Mouse (Mus musculus): ENCODE data around the gene Wfdc15a. TPM values are rescaled to one million over a fixed set of nuclear protein-coding genes. Genes with fewer than 3 reads are reported as not detected.

The Wfdc15a gene
- total and polyA plus RNA-seq, 3 experiments, result 0.82 TPM; not detected in 2

- Histone ChIP-seq H3K36me3 (replicated peaks) (no peaks in the 10 kb centered on the region), H3K27me3 (ENCODE audit: insufficient read depth, low read length) (peaks cover 22% of the 10 kb centered on the region), H3K4me1 (ENCODE audit: insufficient read depth, low read depth, low read length) (no peaks in the 10 kb centered on the region), H3K4me3 (ENCODE audit: low read depth, low read length) (no peak within 1 kb of the TSS), H3K9me3 (replicated peaks) (no peaks in the 10 kb centered on the region)
- DNase-seq (ENCODE audit: low spot score) (no peak), ATAC-seq (ENCODE audit: extremely low read depth, insufficient number of reproducible peaks, low FRiP score, poor library complexity, severe bottlenecking) (no peak)
- TF ChIP-seq GATA1 (IDR thresholded peaks at IDR 0.05; ENCODE audit: borderline replicate concordance, low read length) (no peak), TAL1 (conservative IDR thresholded peaks at IDR 0.05; ENCODE audit: low read depth, low read length) (no peak), POLR2AphosphoS5 (IDR thresholded peaks at IDR 0.05; ENCODE audit: insufficient replicate concordance, low read depth, low read length) (no peak), GATA2 (IDR thresholded peaks at IDR 0.05; ENCODE audit: borderline replicate concordance, low read depth, low read length) (no peak), CTCF (IDR thresholded peaks at IDR 0.05; ENCODE audit: low read depth, low read length) (no peak)
These were observed 17.2 kb downstream of the Wfdc15a start, which contains the start of gene Wfdc5 for GRCm38 (mm10) chr2:164182692-164183255. TSS of gene Wfdc5 (minus strand) at chr2:164182742.

- DNase-seq (ENCODE audit: low spot score) (no peak), ATAC-seq (ENCODE audit: extremely low read depth, insufficient number of reproducible peaks, low FRiP score, poor library complexity, severe bottlenecking) (no peak)
- H3K4me3 ChIP-seq (ENCODE audit: low read depth, low read length), result no peak overlapping the region
- H3K36me3 ChIP-seq (replicated peaks), result no peaks in the 10 kb centered on the region
- no peak for TF ChIP-seq TAL1 (conservative IDR thresholded peaks at IDR 0.05; ENCODE audit: low read depth, low read length)
- no peak for TF ChIP-seq GATA2 (IDR thresholded peaks at IDR 0.05; ENCODE audit: borderline replicate concordance, low read depth, low read length)
- TF ChIP-seq CTCF (IDR thresholded peaks at IDR 0.05; ENCODE audit: low read depth, low read length), result no peak
- TF ChIP-seq POLR2AphosphoS5 (IDR thresholded peaks at IDR 0.05; ENCODE audit: insufficient replicate concordance, low read depth, low read length), result no peak
- no peak for TF ChIP-seq GATA1 (IDR thresholded peaks at IDR 0.05; ENCODE audit: borderline replicate concordance, low read length)
- no peaks in the 10 kb centered on the region for H3K9me3 ChIP-seq (replicated peaks)
- H3K4me1 ChIP-seq (ENCODE audit: insufficient read depth, low read depth, low read length), result no peaks in the 10 kb centered on the region
- H3K27me3 ChIP-seq (ENCODE audit: insufficient read depth, low read length), result peaks cover 22% of the 10 kb centered on the region
These were observed 19.2 kb downstream of the Wfdc15a start for GRCm38 (mm10) chr2:164180770-164181169.

GRCm38 (mm10) chr2:164180124-164180523 lies 19.8 kb downstream of the Wfdc15a start:
- Histone ChIP-seq H3K4me3 (ENCODE audit: low read depth, low read length) (no peak overlapping the region), H3K36me3 (replicated peaks) (no peaks in the 10 kb centered on the region), H3K4me1 (ENCODE audit: insufficient read depth, low read depth, low read length) (no peaks in the 10 kb centered on the region), H3K9me3 (replicated peaks) (no peaks in the 10 kb centered on the region), H3K27me3 (ENCODE audit: insufficient read depth, low read length) (peaks cover 22% of the 10 kb centered on the region)
- peak; percentile 25 for DNase-seq (ENCODE audit: low spot score)
- no peak for ATAC-seq (ENCODE audit: extremely low read depth, insufficient number of reproducible peaks, low FRiP score, poor library complexity, severe bottlenecking)
- TF ChIP-seq POLR2AphosphoS5 (IDR thresholded peaks at IDR 0.05; ENCODE audit: insufficient replicate concordance, low read depth, low read length), result no peak
- 0 out of 2 replicates have a peak, but pooled peaks have one; percentile 4 for TF ChIP-seq CTCF (IDR thresholded peaks at IDR 0.05; ENCODE audit: low read depth, low read length)

GRCm38 (mm10) chr2:164177831-164178230 lies 22.1 kb downstream of the Wfdc15a start:
- ATAC-seq (ENCODE audit: extremely low read depth, insufficient number of reproducible peaks, low FRiP score, poor library complexity, severe bottlenecking) (no peak), DNase-seq (ENCODE audit: low spot score) (no peak)
- H3K4me3 ChIP-seq (ENCODE audit: low read depth, low read length), result no peak overlapping the region
- H3K27me3 ChIP-seq (ENCODE audit: insufficient read depth, low read length), result peaks cover 13% of the 10 kb centered on the region
- H3K4me1 ChIP-seq (ENCODE audit: insufficient read depth, low read depth, low read length), result no peaks in the 10 kb centered on the region
- TF ChIP-seq TAL1 (conservative IDR thresholded peaks at IDR 0.05; ENCODE audit: low read depth, low read length) (no peak), POLR2AphosphoS5 (IDR thresholded peaks at IDR 0.05; ENCODE audit: insufficient replicate concordance, low read depth, low read length) (no peak), GATA2 (IDR thresholded peaks at IDR 0.05; ENCODE audit: borderline replicate concordance, low read depth, low read length) (no peak), CTCF (IDR thresholded peaks at IDR 0.05; ENCODE audit: low read depth, low read length) (no peak), GATA1 (IDR thresholded peaks at IDR 0.05; ENCODE audit: borderline replicate concordance, low read length) (no peak)
- no peaks in the 10 kb centered on the region for H3K9me3 ChIP-seq (replicated peaks)
- H3K36me3 ChIP-seq (replicated peaks), result no peaks in the 10 kb centered on the region

- no peak for ATAC-seq (ENCODE audit: extremely low read depth, insufficient number of reproducible peaks, low FRiP score, poor library complexity, severe bottlenecking)
- DNase-seq (ENCODE audit: low spot score), result no peak
These were observed 24.1 kb downstream of the Wfdc15a start for GRCm38 (mm10) chr2:164175850-164176249.

GRCm38 (mm10) chr2:164174649-164175395 lies 25.1 kb downstream of the Wfdc15a start:
- Histone ChIP-seq H3K4me3 (ENCODE audit: low read depth, low read length) (no peak overlapping the region), H3K36me3 (replicated peaks) (no peaks in the 10 kb centered on the region), H3K27me3 (ENCODE audit: insufficient read depth, low read length) (peaks cover 8% of the 10 kb centered on the region), H3K4me1 (ENCODE audit: insufficient read depth, low read depth, low read length) (no peaks in the 10 kb centered on the region), H3K9me3 (replicated peaks) (no peaks in the 10 kb centered on the region)
- ATAC-seq (ENCODE audit: extremely low read depth, insufficient number of reproducible peaks, low FRiP score, poor library complexity, severe bottlenecking) (no peak), DNase-seq (ENCODE audit: low spot score) (no peak)
- TF ChIP-seq GATA2 (IDR thresholded peaks at IDR 0.05; ENCODE audit: borderline replicate concordance, low read depth, low read length), result no peak

More at GRCm38 (mm10) chr2:164175850-164176249, 24.1 kb downstream of the Wfdc15a start:
- no peak overlapping the region for H3K4me3 ChIP-seq (ENCODE audit: low read depth, low read length)
- TF ChIP-seq POLR2AphosphoS5 (IDR thresholded peaks at IDR 0.05; ENCODE audit: insufficient replicate concordance, low read depth, low read length) (no peak), GATA1 (IDR thresholded peaks at IDR 0.05; ENCODE audit: borderline replicate concordance, low read length) (no peak), GATA2 (IDR thresholded peaks at IDR 0.05; ENCODE audit: borderline replicate concordance, low read depth, low read length) (no peak), CTCF (IDR thresholded peaks at IDR 0.05; ENCODE audit: low read depth, low read length) (no peak), TAL1 (conservative IDR thresholded peaks at IDR 0.05; ENCODE audit: low read depth, low read length) (no peak)
- peaks cover 8% of the 10 kb centered on the region for H3K27me3 ChIP-seq (ENCODE audit: insufficient read depth, low read length)
- no peaks in the 10 kb centered on the region for H3K9me3 ChIP-seq (replicated peaks)
- H3K36me3 ChIP-seq (replicated peaks), result no peaks in the 10 kb centered on the region
- no peaks in the 10 kb centered on the region for H3K4me1 ChIP-seq (ENCODE audit: insufficient read depth, low read depth, low read length)

All from G1E (cell line).